Mouse (Mus musculus) CH12.LX (cell line): ENCODE data around the gene Cped1. TPM values are rescaled to one million over a fixed set of nuclear protein-coding genes. Genes with fewer than 3 reads are reported as not detected.

Source experiments
- DNase-seq: peaks from one replicate; pipeline ENCODE4 v3.0.0-alpha.2; 2013; ENCODE audit errors: extremely low read depth
- H3K27ac ChIP-seq: 2 replicates; pipeline ENCODE4 v1.5.1; 2012; ENCODE audit warnings: low read depth, mild to moderate bottlenecking, control low read depth, moderate library complexity; ENCODE audit not compliant: insufficient read depth
- H3K27me3 ChIP-seq: replicated peaks from 2 replicates; pipeline ENCODE3; 2012; ENCODE audit warnings: inconsistent platforms
- H3K36me3 ChIP-seq, 2 experiments: replicated peaks in 1 of 2; 2 replicates each; pipeline versions ENCODE3 to v1.6.1; 2012; ENCODE audit warnings: inconsistent platforms in 1 of 2, low read length in 1 of 2, mild to moderate bottlenecking in 1 of 2, mixed read lengths in 1 of 2, moderate library complexity in 1 of 2; ENCODE audit not compliant: control insufficient read depth in 1 of 2, insufficient read depth in 1 of 2
- H3K4me1 ChIP-seq, 2 experiments: 2 replicates each; pipeline ENCODE4 v1.6.1; 2012; ENCODE audit warnings: inconsistent platforms in 1 of 2, moderate library complexity in 1 of 2; ENCODE audit not compliant: insufficient read depth in 2 of 2, control insufficient read depth in 1 of 2
- H3K4me2 ChIP-seq: 2 replicates; pipeline ENCODE4 v1.6.1; 2012; ENCODE audit warnings: low read depth, mild to moderate bottlenecking, control low read depth; ENCODE audit not compliant: poor library complexity, insufficient read depth, severe bottlenecking
- H3K4me3 ChIP-seq, 3 experiments: fragments of 150-350 bp in 1 of 3; sonication (generic) in 1 of 3; replicated peaks in 1 of 3; 2 replicates each; pipeline versions ENCODE3 to v1.5.1; 2011 to 2012; ENCODE audit warnings: low read depth in 2 of 3, low read length in 2 of 3, mild to moderate bottlenecking in 2 of 3, moderate library complexity in 2 of 3, control low read depth in 1 of 3, improper control_type of control experiment in 1 of 3, inconsistent platforms in 1 of 3, mixed read lengths in 1 of 3; ENCODE audit not compliant: poor library complexity in 1 of 3
- H3K79me2 ChIP-seq: replicated peaks from 2 replicates; pipeline ENCODE4 v1.6.1; 2012; ENCODE audit warnings: mild to moderate bottlenecking, moderate library complexity; ENCODE audit not compliant: control insufficient read depth, poor library complexity, insufficient read depth, severe bottlenecking; ENCODE audit errors: extremely low read depth
- H3K9ac ChIP-seq: 2 replicates; pipeline ENCODE4 v1.6.1; 2012; ENCODE audit warnings: low read depth, mild to moderate bottlenecking, control low read depth, moderate library complexity; ENCODE audit not compliant: insufficient read depth
- H3K9me3 ChIP-seq: replicated peaks from 2 replicates; pipeline ENCODE3; 2012; ENCODE audit warnings: low read length, inconsistent platforms, mixed read lengths
- CHD1 ChIP-seq: IDR thresholded peaks from 2 replicates; pipeline ENCODE4 v1.6.1; 2012; ENCODE audit warnings: low read depth, low read length, improper control_type of control experiment, inconsistent platforms
- E2F4 ChIP-seq: IDR thresholded peaks from 2 replicates; pipeline ENCODE4 v1.6.1; 2011; ENCODE audit warnings: low read depth, low read length, improper control_type of control experiment; ENCODE audit not compliant: insufficient replicate concordance
- ETS1 ChIP-seq: conservative IDR thresholded peaks from 2 replicates; pipeline ENCODE4 v1.6.1; 2012; ENCODE audit warnings: low read depth, mild to moderate bottlenecking, inconsistent platforms, low read length, improper control_type of control experiment, moderate library complexity
- GABPA ChIP-seq: IDR thresholded peaks from 2 replicates; pipeline ENCODE4 v1.6.1; 2012; ENCODE audit warnings: low read depth, low read length, improper control_type of control experiment, inconsistent platforms; ENCODE audit not compliant: insufficient replicate concordance
- IRF4 ChIP-seq: IDR thresholded peaks from 2 replicates; pipeline ENCODE4 v1.6.1; 2014; ENCODE audit warnings: low read depth, mild to moderate bottlenecking, inconsistent platforms, low read length, improper control_type of control experiment
- JUN ChIP-seq: IDR thresholded peaks from 2 replicates; pipeline ENCODE4 v1.6.1; 2011; ENCODE audit warnings: low read depth, mild to moderate bottlenecking, low read length, improper control_type of control experiment, moderate library complexity; ENCODE audit not compliant: insufficient read depth
- KAT2A ChIP-seq: IDR thresholded peaks from 2 replicates; pipeline ENCODE4 v1.6.1; 2012; ENCODE audit warnings: low read length, improper control_type of control experiment, inconsistent platforms; ENCODE audit not compliant: insufficient replicate concordance
- MAX ChIP-seq: IDR thresholded peaks from 2 replicates; pipeline ENCODE4 v1.6.1; 2011; ENCODE audit warnings: low read length, improper control_type of control experiment
- MAZ ChIP-seq: IDR thresholded peaks from 2 replicates; pipeline ENCODE4 v1.6.1; 2012; ENCODE audit warnings: low read depth, mild to moderate bottlenecking, inconsistent platforms, low read length, improper control_type of control experiment, moderate library complexity
- MEF2A ChIP-seq: IDR thresholded peaks from 2 replicates; pipeline ENCODE4 v1.6.1; 2014; ENCODE audit warnings: low read depth, mild to moderate bottlenecking, inconsistent platforms, low read length, improper control_type of control experiment, borderline replicate concordance
- MXI1 ChIP-seq: IDR thresholded peaks from 2 replicates; pipeline ENCODE4 v1.6.1; 2011; ENCODE audit warnings: mild to moderate bottlenecking, low read depth, low read length, improper control_type of control experiment
- MYC ChIP-seq: IDR thresholded peaks from 2 replicates; pipeline ENCODE4 v1.6.1; 2011; ENCODE audit warnings: low read depth, mild to moderate bottlenecking, improper control_type of control experiment, low read length
- NELFE ChIP-seq: IDR thresholded peaks from 2 replicates; pipeline ENCODE4 v1.6.1; 2011; ENCODE audit warnings: low read depth, low read length, improper control_type of control experiment
- NRF1 ChIP-seq: IDR thresholded peaks from 2 replicates; pipeline ENCODE4 v1.6.1; 2014; ENCODE audit warnings: low read depth, mild to moderate bottlenecking, inconsistent platforms, low read length, improper control_type of control experiment, moderate library complexity
- POLR2AphosphoS2 ChIP-seq: IDR thresholded peaks from 2 replicates; pipeline ENCODE4 v1.6.1; 2011; ENCODE audit warnings: low read depth, low read length, improper control_type of control experiment
- RAD21 ChIP-seq: IDR thresholded peaks from 2 replicates; pipeline ENCODE4 v1.6.1; 2011; ENCODE audit warnings: low read depth, mild to moderate bottlenecking, low read length, improper control_type of control experiment, moderate library complexity
- RCOR1 ChIP-seq: conservative IDR thresholded peaks from 2 replicates; pipeline ENCODE4 v1.6.1; 2012; ENCODE audit warnings: low read depth, mild to moderate bottlenecking, inconsistent platforms, low read length, improper control_type of control experiment
- SIN3A ChIP-seq: IDR thresholded peaks from 2 replicates; pipeline ENCODE4 v1.6.1; 2012; ENCODE audit warnings: low read length, improper control_type of control experiment, inconsistent platforms
- SMC3 ChIP-seq: IDR thresholded peaks from 2 replicates; pipeline ENCODE4 v1.6.1; 2011; ENCODE audit warnings: low read depth, low read length, improper control_type of control experiment
- TBP ChIP-seq: conservative IDR thresholded peaks from 2 replicates; pipeline ENCODE4 v1.6.1; 2011; ENCODE audit warnings: low read depth, low read length, improper control_type of control experiment
- ZMIZ1 ChIP-seq: IDR thresholded peaks from 2 replicates; pipeline ENCODE4 v1.6.1; 2012; ENCODE audit warnings: low read depth, mild to moderate bottlenecking, inconsistent platforms, low read length, improper control_type of control experiment
- ZNF384 ChIP-seq: IDR thresholded peaks from 2 replicates; pipeline ENCODE4 v1.6.1; 2012; ENCODE audit warnings: low read depth, low read length, improper control_type of control experiment, inconsistent platforms
- dilution Hi-C: fragments of 300-500 bp; cut with MboI; formaldehyde crosslinking; loops from 2 replicates; pipeline ENCODE4 v1.14.3; 2020; ENCODE audit warnings: low sequenced_read_pairs; ENCODE audit not compliant: extremely low pct_unique_long_range_greater_than_20kb, extremely low pct_ligation_motif_present
- in situ Hi-C: fragments of 300-500 bp; cut with MboI; formaldehyde crosslinking; loops from 3 replicates; pipeline ENCODE4 v1.14.3; 2019; ENCODE audit warnings: low sequenced_read_pairs, low pct_ligation_motif_present, low pct_unique_long_range_greater_than_20kb, mixed read lengths
- polyA plus RNA-seq: library from polyadenylated mRNA; unstranded; fragments of >175 nt; gene quantifications from 2 replicates; pipeline ENCODE4 v1.2.1, GENCODE M21; 2012; ENCODE audit warnings: low read depth; ENCODE audit not compliant: insufficient read length
- total RNA-seq, 2 experiments: library from RNA; depleted of rRNA; stranded (reverse); fragments of 300-350 nt in 1 of 2; fragments of >200 nt in 1 of 2; gene quantifications; 2 replicates each; pipeline ENCODE4 v1.2.3; 2012 to 2014

Cped1 gene
- total and polyA plus RNA-seq, 3 experiments = 0.51 to 6.8 (median 1.1) TPM

DNA sequence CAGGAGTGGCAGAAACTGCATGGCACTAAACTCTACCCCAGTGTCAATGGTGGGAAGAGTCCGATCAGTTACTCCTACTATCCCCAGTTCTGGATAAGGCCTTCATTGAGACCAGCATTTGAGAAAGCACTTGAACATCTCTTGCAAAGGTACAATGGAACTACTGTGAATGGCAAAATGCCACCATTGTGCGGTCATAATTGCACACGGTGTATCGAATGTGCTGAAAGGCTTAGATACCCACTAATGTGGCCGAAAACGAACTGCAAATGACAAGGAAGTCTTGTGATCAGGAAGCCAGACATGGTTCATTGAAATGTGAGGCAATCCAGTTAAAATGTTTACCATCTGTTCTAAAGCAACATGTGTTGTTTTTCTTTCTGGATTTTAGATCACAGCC lies 247.8 kb downstream of the Cped1 start:
- H3K9ac ChIP-seq = no peak overlapping the region
- TF ChIP-seq KAT2A = no peak
- TF ChIP-seq ETS1 = no peak
- TF ChIP-seq MXI1 = no peak
- TF ChIP-seq MEF2A = no peak
- dilution Hi-C loops = no loop called here

DNA sequence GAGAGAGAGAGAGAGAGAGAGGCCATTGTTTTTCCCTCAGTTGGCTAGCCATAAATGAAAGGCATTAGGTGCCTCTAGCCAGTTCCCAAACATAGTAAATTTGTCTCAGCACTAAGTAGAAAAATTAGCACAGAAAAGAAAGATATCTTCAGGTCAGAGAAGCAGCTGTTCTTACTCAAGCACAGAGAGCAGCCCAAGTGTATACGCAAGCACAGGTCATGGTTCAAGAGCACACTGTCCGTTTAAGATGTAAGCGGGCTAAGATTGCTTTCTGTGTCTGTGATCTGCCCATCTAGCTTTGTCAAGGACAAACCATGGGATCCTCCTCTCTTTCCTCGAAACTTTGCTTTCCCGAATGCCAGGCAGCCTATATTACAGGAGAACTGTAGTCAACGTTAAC lies 249.4 kb downstream of the Cped1 start:
- in situ Hi-C loops = no loop called here
- no peak for DNase-seq
- dilution Hi-C loops = no loop called here
- H3K27ac ChIP-seq = no peak overlapping the region
- H3K4me1 ChIP-seq = peaks cover 2 to 22% of the 10 kb centered on the region in 2 experiments; a peak in 3 of 4 replicates
- H3K9me3 ChIP-seq = no peaks in the 10 kb centered on the region
- no peak overlapping the region for H3K4me2 ChIP-seq
- TF ChIP-seq ZNF384 (no peak), MAZ (no peak), NELFE (no peak), IRF4 (no peak), ETS1 (no peak), POLR2AphosphoS2 (no peak), ZMIZ1 (no peak), JUN (no peak), GABPA (no peak), CHD1 (no peak), RAD21 (no peak), NRF1 (no peak), SMC3 (no peak), E2F4 (no peak), SIN3A (no peak), TBP (no peak), RCOR1 (no peak), MAX (no peak), MYC (no peak)
- H3K79me2 ChIP-seq = 0 out of 2 replicates have a peak, but pooled peaks cover 2% of the 10 kb centered on the region
- no peak overlapping the region for H3K4me3 ChIP-seq
- no peak overlapping the region for H3K9ac ChIP-seq
- no peaks in the 10 kb centered on the region for H3K27me3 ChIP-seq
- H3K36me3 ChIP-seq = peaks cover 6 to 47% of the 10 kb centered on the region in 2 experiments

More for the DNA sequence above, 247.8 kb downstream of the Cped1 start:
- no peak overlapping the region for H3K4me3 ChIP-seq
- H3K9me3 ChIP-seq = no peaks in the 10 kb centered on the region
- H3K4me2 ChIP-seq = no peak overlapping the region
- peaks cover 2 to 22% of the 10 kb centered on the region in 2 experiments; a peak in 3 of 4 replicates for H3K4me1 ChIP-seq
- H3K27ac ChIP-seq = no peak overlapping the region
- no peaks in the 10 kb centered on the region for H3K27me3 ChIP-seq
- H3K79me2 ChIP-seq = peaks cover 9% of the 10 kb centered on the region
- no peak for DNase-seq
- in situ Hi-C loops = no loop called here
- H3K36me3 ChIP-seq = peaks cover 6 to 40% of the 10 kb centered on the region in 2 experiments
